ENCODE assay signal across 13 mouse cellular contexts in genomic region chr17:11211006-11211405, GRCm38 (mm10).
"Had no signal": no experiment of that assay in that cellular context is flagged by ENCODE, and none has a peak within 500 bp of the region (broad histone marks: within the 10 kb centered on the region; RNA-seq: fewer than 3 reads in every experiment).

No protein-coding gene starts in this region.

- H3K27ac ChIP-seq: kidney, postnatal 0 days; liver, embryonic 13.5 days; stomach, postnatal 0 days had no signal

- DNase-seq: kidney, adult 2 months; kidney, postnatal 25 days; layer of hippocampus, postnatal 36 days; liver, embryonic 13.5 days; lung, adult 2 months; lung, postnatal 14 days; lung, postnatal 4 days; midbrain, embryonic 14.5 days; thymus, adult 2 months; thymus, postnatal 14 days; thymus, postnatal 4 days had no signal

- H3K4me1 ChIP-seq: liver, embryonic 13.5 days had no signal

- H3K4me3 ChIP-seq: liver, embryonic 13.5 days had no signal
